Mouse (Mus musculus) adrenal gland, postnatal 10 days (tissue): Measurements from ENCODE around the gene Dio3. TPM values are rescaled to one million over a fixed set of nuclear protein-coding genes. Genes with fewer than 3 reads are reported as not detected.

Experiments used
- microRNA-seq: library from miRNA; unstranded; fragments of <30 nt; microRNA quantifications from one replicate; pipeline ENCODE4 v1.2.0, GENCODE M21; 2021
- total RNA-seq, 2 experiments: library from RNA; stranded (reverse); gene quantifications; 2 replicates each; pipeline ENCODE4 v1.2.3; 2021

Dio3 gene
- total RNA-seq, 2 experiments from 2014 or later: 1.5 to 1.7 TPM

Small RNA genes within 50 kb of the gene (microRNA-seq; reads per million reads assigned to microRNA genes)
- 92.3 reads per million, percentile 43 among the genes with 10 or more reads in this experiment for gene Mir1247

Other genes starting within 250 kb of the Dio3 start
- gene Ppp2r5c, start 168.1 kb downstream of the Dio3 start, total RNA-seq: 100 to 1,000 TPM; 108 to 121 TPM